Mouse (Mus musculus): Measurements from ENCODE around the gene Prr19. TPM values are rescaled to one million over a fixed set of nuclear protein-coding genes. Genes with fewer than 3 reads are reported as not detected.
"Not testable (repeated sequence)": the region's sequence is repeated elsewhere in the genome, so short reads cannot be mapped to it uniquely, and the experiment has no call there.

Gene Prr19
- polyA plus RNA-seq, 1 experiment from 2014 or later, result 0.69 TPM

DNA sequence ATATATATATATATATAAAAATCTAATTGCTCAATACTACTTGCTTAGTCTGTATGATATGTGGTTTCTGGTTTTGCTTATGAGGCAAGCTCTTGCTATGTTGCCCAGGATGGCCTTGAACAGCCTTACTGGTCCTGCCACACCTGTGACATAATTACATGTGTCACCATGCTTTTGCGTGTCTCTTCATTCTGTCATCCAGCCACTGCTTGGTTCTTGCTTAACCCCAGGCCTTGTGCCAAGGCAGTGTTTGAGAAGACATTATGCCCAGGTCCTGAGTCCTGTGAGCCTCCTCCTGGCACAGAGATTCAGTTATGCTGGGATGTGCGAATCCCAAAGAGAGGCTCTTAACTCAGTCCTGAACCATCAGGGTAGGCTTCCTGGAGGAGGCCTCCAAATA, 22.0 kb downstream of the Prr19 start:
- Histone ChIP-seq H3K4me1 (ENCODE audit: control insufficient read depth, insufficient read depth, low read length) (peaks cover 14% of the 10 kb centered on the region), H3K9ac (ENCODE audit: low read depth, low read length) (no peak overlapping the region), H3K4me3 (ENCODE audit: low read length) (no peak overlapping the region), H3K9me3 (ENCODE audit: control insufficient read depth, low read length) (no peaks in the 10 kb centered on the region), H3K36me3 (ENCODE audit: control insufficient read depth, insufficient read depth, low read length) (peaks cover under 1% of the 10 kb centered on the region; the same call in 1 of the 2 replicates), H3K27ac (ENCODE audit: low read depth, low read length) (no peak overlapping the region), H3K4me2 (replicated peaks; ENCODE audit: low read depth, low read length) (no peak overlapping the region; the same call in 1 of the 2 replicates), H3K27me3 (ENCODE audit: control insufficient read depth, insufficient read depth, low read length) (no peaks in the 10 kb centered on the region)
- 96% methylated on average over 2 of the region's 2 CpGs for WGBS
- no peak for ATAC-seq (ENCODE audit: low FRiP score, low TSS enrichment)

GRCm38 (mm10) chr7:25325431-25325830, 24.2 kb downstream of the Prr19 start:
- H3K4me2 ChIP-seq (replicated peaks; ENCODE audit: low read depth, low read length); ATAC-seq (ENCODE audit: low FRiP score, low TSS enrichment); H3K27ac ChIP-seq (ENCODE audit: low read depth, low read length); H3K4me3 ChIP-seq (ENCODE audit: low read length); H3K9ac ChIP-seq (ENCODE audit: low read depth, low read length); H3K27me3 ChIP-seq (ENCODE audit: control insufficient read depth, insufficient read depth, low read length); H3K9me3 ChIP-seq (ENCODE audit: control insufficient read depth, low read length): not testable (repeated sequence)
- peaks cover 15% of the 10 kb centered on the region; the same call in 1 of the 2 replicates for H3K36me3 ChIP-seq (ENCODE audit: control insufficient read depth, insufficient read depth, low read length)
- 87% methylated on average over 5 of the region's 6 CpGs for WGBS
- peaks cover 12% of the 10 kb centered on the region for H3K4me1 ChIP-seq (ENCODE audit: control insufficient read depth, insufficient read depth, low read length)

- Histone ChIP-seq H3K4me2 (replicated peaks; ENCODE audit: low read depth, low read length) (no peak overlapping the region), H3K9ac (ENCODE audit: low read depth, low read length) (no peak overlapping the region), H3K4me1 (ENCODE audit: control insufficient read depth, insufficient read depth, low read length) (peaks cover 10% of the 10 kb centered on the region), H3K4me3 (ENCODE audit: low read length) (no peak overlapping the region), H3K9me3 (ENCODE audit: control insufficient read depth, low read length) (no peaks in the 10 kb centered on the region), H3K36me3 (ENCODE audit: control insufficient read depth, insufficient read depth, low read length) (peaks cover 23% of the 10 kb centered on the region; the same call in 1 of the 2 replicates), H3K27me3 (ENCODE audit: control insufficient read depth, insufficient read depth, low read length) (no peaks in the 10 kb centered on the region), H3K27ac (ENCODE audit: low read depth, low read length) (no peak overlapping the region)
- no peak for ATAC-seq (ENCODE audit: low FRiP score, low TSS enrichment)
- WGBS, result 82% methylated on average over 8 of the region's 8 CpGs
These were observed 25.0 kb downstream of the Prr19 start for GRCm38 (mm10) chr7:25326233-25326632.

DNA sequence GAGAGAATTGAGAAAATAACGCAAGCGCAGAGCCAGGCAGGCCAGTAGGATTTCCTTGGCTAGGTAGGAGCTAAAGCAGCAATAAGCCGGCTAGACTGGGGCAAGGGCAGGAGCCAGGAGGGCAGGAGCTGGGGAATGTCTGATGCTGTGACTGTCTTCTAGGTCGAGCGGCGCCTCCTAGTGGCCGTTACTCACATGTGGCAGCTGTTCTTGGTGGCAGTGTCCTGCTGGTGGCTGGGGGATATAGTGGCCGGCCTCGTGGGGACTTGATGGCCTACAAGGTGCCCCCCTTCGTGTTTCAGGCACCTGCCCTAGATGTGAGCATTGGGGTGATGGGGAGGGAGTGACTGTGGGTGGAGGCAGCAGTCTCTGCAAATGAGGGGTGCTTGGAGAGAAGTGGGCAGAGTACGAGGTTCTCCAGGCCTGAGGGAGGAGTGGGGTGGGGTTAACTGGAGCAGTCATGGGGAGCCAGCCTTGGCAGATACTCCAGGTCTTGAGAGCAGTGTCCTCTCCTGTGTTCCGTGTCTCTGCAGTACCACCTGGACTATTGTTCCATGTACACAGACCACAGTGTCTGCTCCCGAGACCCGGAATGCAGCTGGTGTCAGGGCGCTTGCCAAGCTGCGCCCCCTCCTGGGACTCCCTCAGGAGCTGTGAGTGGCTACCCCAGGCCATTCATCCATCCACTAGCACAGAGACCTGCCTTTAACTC, 32.5 kb downstream of the Prr19 start:
- Histone ChIP-seq H3K9ac (ENCODE audit: low read depth, low read length) (no peak overlapping the region), H3K4me1 (ENCODE audit: control insufficient read depth, insufficient read depth, low read length) (no peaks in the 10 kb centered on the region), H3K27me3 (ENCODE audit: control insufficient read depth, insufficient read depth, low read length) (no peaks in the 10 kb centered on the region), H3K36me3 (ENCODE audit: control insufficient read depth, insufficient read depth, low read length) (peaks cover 46% of the 10 kb centered on the region; the same call in 1 of the 2 replicates), H3K4me3 (ENCODE audit: low read length) (no peak overlapping the region), H3K4me2 (replicated peaks; ENCODE audit: low read depth, low read length) (no peak overlapping the region), H3K27ac (ENCODE audit: low read depth, low read length) (no peak overlapping the region), H3K9me3 (ENCODE audit: control insufficient read depth, low read length) (no peaks in the 10 kb centered on the region)
- peak; percentile 76 for ATAC-seq (ENCODE audit: low FRiP score, low TSS enrichment)
- WGBS, result 42% methylated on average over 16 of the region's 16 CpGs

DNA sequence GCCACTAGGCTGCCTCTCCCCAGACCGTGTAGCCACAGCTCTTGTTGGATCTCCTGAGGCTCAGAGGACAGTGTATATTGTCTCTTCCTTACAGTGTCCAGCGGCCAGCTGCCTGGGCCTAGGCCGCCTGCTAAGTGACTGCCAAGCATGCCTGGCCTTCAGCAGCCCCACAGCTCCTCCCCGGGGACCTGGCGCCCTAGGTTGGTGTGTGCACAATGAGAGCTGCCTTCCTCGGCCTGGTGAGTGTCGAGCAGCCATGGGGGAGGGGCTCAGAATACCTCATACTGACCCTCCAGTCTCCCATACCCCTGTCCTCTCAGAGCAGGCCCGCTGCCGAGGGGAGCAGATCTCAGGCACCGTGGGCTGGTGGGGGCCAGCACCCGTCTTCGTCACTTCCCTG, 33.3 kb downstream of the Prr19 start:
- H3K36me3 ChIP-seq (ENCODE audit: control insufficient read depth, insufficient read depth, low read length), result peaks cover 46% of the 10 kb centered on the region; the same call in 1 of the 2 replicates
- no peak overlapping the region for H3K9ac ChIP-seq (ENCODE audit: low read depth, low read length)
- no peak for ATAC-seq (ENCODE audit: low FRiP score, low TSS enrichment)
- no peak overlapping the region for H3K27ac ChIP-seq (ENCODE audit: low read depth, low read length)
- H3K27me3 ChIP-seq (ENCODE audit: control insufficient read depth, insufficient read depth, low read length), result no peaks in the 10 kb centered on the region
- WGBS, result 90% methylated on average over 12 of the region's 12 CpGs
- no peak overlapping the region for H3K4me2 ChIP-seq (replicated peaks; ENCODE audit: low read depth, low read length)
- no peaks in the 10 kb centered on the region for H3K9me3 ChIP-seq (ENCODE audit: control insufficient read depth, low read length)
- H3K4me1 ChIP-seq (ENCODE audit: control insufficient read depth, insufficient read depth, low read length), result no peaks in the 10 kb centered on the region
- no peak overlapping the region for H3K4me3 ChIP-seq (ENCODE audit: low read length)

GRCm38 (mm10) chr7:25339329-25339728, 38.1 kb downstream of the Prr19 start:
- Histone ChIP-seq H3K4me2 (replicated peaks; ENCODE audit: low read depth, low read length) (no peak overlapping the region), H3K9ac (ENCODE audit: low read depth, low read length) (no peak overlapping the region), H3K27ac (ENCODE audit: low read depth, low read length) (no peak overlapping the region), H3K36me3 (ENCODE audit: control insufficient read depth, insufficient read depth, low read length) (peaks cover 43% of the 10 kb centered on the region), H3K27me3 (ENCODE audit: control insufficient read depth, insufficient read depth, low read length) (no peaks in the 10 kb centered on the region), H3K9me3 (ENCODE audit: control insufficient read depth, low read length) (no peaks in the 10 kb centered on the region), H3K4me1 (ENCODE audit: control insufficient read depth, insufficient read depth, low read length) (no peaks in the 10 kb centered on the region), H3K4me3 (ENCODE audit: low read length) (no peak overlapping the region)
- ATAC-seq (ENCODE audit: low FRiP score, low TSS enrichment), result no peak
- 92% methylated on average over 9 of the region's 9 CpGs for WGBS

- no peak overlapping the region for H3K27ac ChIP-seq (ENCODE audit: low read depth, low read length)
- H3K4me3 ChIP-seq (ENCODE audit: low read length), result no peak overlapping the region
- H3K9me3 ChIP-seq (ENCODE audit: control insufficient read depth, low read length), result no peaks in the 10 kb centered on the region
- H3K36me3 ChIP-seq (ENCODE audit: control insufficient read depth, insufficient read depth, low read length), result peaks cover 36% of the 10 kb centered on the region
- H3K27me3 ChIP-seq (ENCODE audit: control insufficient read depth, insufficient read depth, low read length), result no peaks in the 10 kb centered on the region
- WGBS, result 86% methylated on average over 19 of the region's 20 CpGs
- H3K4me2 ChIP-seq (replicated peaks; ENCODE audit: low read depth, low read length), result no peak overlapping the region
- peak; percentile 36; the same call in 1 of the 2 replicates for ATAC-seq (ENCODE audit: low FRiP score, low TSS enrichment)
- no peaks in the 10 kb centered on the region for H3K4me1 ChIP-seq (ENCODE audit: control insufficient read depth, insufficient read depth, low read length)
- H3K9ac ChIP-seq (ENCODE audit: low read depth, low read length), result no peak overlapping the region
These were observed 40.0 kb downstream of the Prr19 start for GRCm38 (mm10) chr7:25341000-25341784.

DNA sequence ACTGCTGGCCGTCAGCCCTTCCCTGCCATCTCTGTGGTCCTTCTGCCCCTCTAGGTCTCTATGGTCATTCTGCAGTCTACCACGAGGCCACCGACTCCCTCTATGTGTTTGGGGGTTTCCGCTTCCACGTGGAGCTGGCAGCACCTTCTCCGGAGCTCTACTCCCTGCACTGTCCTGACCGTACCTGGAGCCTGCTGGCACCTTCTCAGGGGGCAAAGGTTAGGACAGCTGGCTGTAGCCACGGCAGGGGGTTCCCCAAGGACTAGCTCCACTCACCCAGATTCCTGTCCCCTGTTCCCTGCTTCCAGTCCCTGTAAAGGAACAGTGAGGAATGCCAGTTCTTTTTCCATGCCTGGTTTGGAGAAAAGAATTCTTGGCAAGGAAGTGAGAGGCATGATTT, 47.6 kb downstream of the Prr19 start:
- Histone ChIP-seq H3K27me3 (ENCODE audit: control insufficient read depth, insufficient read depth, low read length) (no peaks in the 10 kb centered on the region), H3K27ac (ENCODE audit: low read depth, low read length) (no peak overlapping the region), H3K36me3 (ENCODE audit: control insufficient read depth, insufficient read depth, low read length) (peaks cover 57% of the 10 kb centered on the region), H3K9ac (ENCODE audit: low read depth, low read length) (no peak overlapping the region), H3K4me1 (ENCODE audit: control insufficient read depth, insufficient read depth, low read length) (no peaks in the 10 kb centered on the region), H3K4me2 (replicated peaks; ENCODE audit: low read depth, low read length) (no peak overlapping the region), H3K4me3 (ENCODE audit: low read length) (no peak overlapping the region), H3K9me3 (ENCODE audit: control insufficient read depth, low read length) (peaks cover 10% of the 10 kb centered on the region)
- no peak for ATAC-seq (ENCODE audit: low FRiP score, low TSS enrichment)
- WGBS, result 89% methylated on average over 8 of the region's 8 CpGs
